Mouse (Mus musculus) ES-E14 (cell line): ENCODE data around the gene Mtfp1.
A peak's percentile ranks its signal among the peaks of the same experiment; 100 is the strongest.

Source experiments
- ZC3H11A ChIP-seq: IDR thresholded peaks from 2 replicates; pipeline ENCODE4 v1.6.1; 2012; ENCODE audit warnings: low read depth, mild to moderate bottlenecking, inconsistent platforms, low read length, borderline replicate concordance
- ZNF384 ChIP-seq: IDR thresholded peaks from 2 replicates; pipeline ENCODE4 v1.6.1; 2012; ENCODE audit warnings: low read depth, low read length, inconsistent platforms

DNA sequence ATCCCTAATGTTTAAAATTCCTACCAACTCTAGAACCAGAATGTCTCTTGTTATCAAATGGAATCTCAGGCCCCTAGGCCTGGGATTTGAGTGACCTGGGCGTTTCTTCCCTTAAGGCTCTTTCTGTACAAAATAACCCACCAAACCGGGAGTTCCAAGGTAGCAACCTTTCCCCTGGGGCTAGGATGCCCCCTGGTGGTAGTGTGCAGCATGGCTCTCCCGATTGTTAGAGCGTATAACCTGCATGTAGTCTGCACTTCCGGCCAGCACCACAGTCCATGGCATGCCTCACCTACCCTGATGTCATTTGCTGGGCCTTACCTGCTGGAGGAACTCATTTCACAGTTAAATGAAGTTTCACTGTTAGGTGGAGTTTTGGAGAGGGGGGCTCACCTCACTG lies 28.7 kb upstream of the Mtfp1 start:
- TF ChIP-seq ZNF384 = no peak
- TF ChIP-seq ZC3H11A = peak; percentile 55; the same call in 1 of the 2 replicates
